Mouse (Mus musculus): ENCODE data around the gene Wdr54.
A peak's percentile ranks its signal among the peaks of the same experiment; 100 is the strongest.

Gene Wdr54

GRCm38 (mm10) chr6:83151721-83152120 lies 4.5 kb downstream of the Wdr54 start:
- Histone ChIP-seq H3K4me1 (replicated peaks; ENCODE audit: low read depth, low read length) (peaks cover 58% of the 10 kb centered on the region), H3K4me3 (replicated peaks; ENCODE audit: low read length) (no peak overlapping the region), H3K27me3 (ENCODE audit: insufficient read depth, low read length) (peaks cover 65% of the 10 kb centered on the region), H3K36me3 (ENCODE audit: insufficient read depth, low read length) (peaks cover 6% of the 10 kb centered on the region), H3K9me3 (ENCODE audit: low read length) (no peaks in the 10 kb centered on the region)
- TF ChIP-seq NANOG (IDR thresholded peaks at IDR 0.05; ENCODE audit: borderline replicate concordance, low read length) (no peak), POU5F1 (IDR thresholded peaks at IDR 0.05; ENCODE audit: borderline replicate concordance, low read length) (no peak), CTCF (conservative IDR thresholded peaks at IDR 0.05; ENCODE audit: low read length) (no peak)

GRCm38 (mm10) chr6:83147280-83147679 lies 8.9 kb downstream of the Wdr54 start:
- Histone ChIP-seq H3K4me3 (replicated peaks; ENCODE audit: low read length) (0 out of 2 replicates have a peak overlapping the region, but pooled peaks have one; percentile 1), H3K4me1 (replicated peaks; ENCODE audit: low read depth, low read length) (peaks cover 69% of the 10 kb centered on the region), H3K9me3 (ENCODE audit: low read length) (no peaks in the 10 kb centered on the region), H3K36me3 (ENCODE audit: insufficient read depth, low read length) (peaks cover 6% of the 10 kb centered on the region), H3K27me3 (ENCODE audit: insufficient read depth, low read length) (peaks cover 49% of the 10 kb centered on the region)
- TF ChIP-seq NANOG (IDR thresholded peaks at IDR 0.05; ENCODE audit: borderline replicate concordance, low read length) (no peak), POU5F1 (IDR thresholded peaks at IDR 0.05; ENCODE audit: borderline replicate concordance, low read length) (no peak), CTCF (conservative IDR thresholded peaks at IDR 0.05; ENCODE audit: low read length) (no peak)

GRCm38 (mm10) chr6:83145805-83146204 lies 10.4 kb downstream of the Wdr54 start:
- Histone ChIP-seq H3K9me3 (ENCODE audit: low read length) (peaks cover 5% of the 10 kb centered on the region; the same call in 1 of the 2 replicates), H3K4me1 (replicated peaks; ENCODE audit: low read depth, low read length) (peaks cover 57% of the 10 kb centered on the region), H3K4me3 (replicated peaks; ENCODE audit: low read length) (peak overlapping the region; percentile 26; the same call in 1 of the 2 replicates), H3K27me3 (ENCODE audit: insufficient read depth, low read length) (peaks cover 53% of the 10 kb centered on the region), H3K36me3 (ENCODE audit: insufficient read depth, low read length) (peaks cover 6% of the 10 kb centered on the region)
- no peak for TF ChIP-seq POU5F1 (IDR thresholded peaks at IDR 0.05; ENCODE audit: borderline replicate concordance, low read length)
- TF ChIP-seq CTCF (conservative IDR thresholded peaks at IDR 0.05; ENCODE audit: low read length) = no peak
- no peak for TF ChIP-seq NANOG (IDR thresholded peaks at IDR 0.05; ENCODE audit: borderline replicate concordance, low read length)

GRCm38 (mm10) chr6:83145209-83145608 lies 11.0 kb downstream of the Wdr54 start:
- TF ChIP-seq CTCF (conservative IDR thresholded peaks at IDR 0.05; ENCODE audit: low read length) = no peak
- no peak for TF ChIP-seq POU5F1 (IDR thresholded peaks at IDR 0.05; ENCODE audit: borderline replicate concordance, low read length)
- TF ChIP-seq NANOG (IDR thresholded peaks at IDR 0.05; ENCODE audit: borderline replicate concordance, low read length) = no peak

GRCm38 (mm10) chr6:83142886-83143285 lies 13.3 kb downstream of the Wdr54 start:
- no peak for TF ChIP-seq POU5F1 (IDR thresholded peaks at IDR 0.05; ENCODE audit: borderline replicate concordance, low read length)
- no peak for TF ChIP-seq CTCF (conservative IDR thresholded peaks at IDR 0.05; ENCODE audit: low read length)
- no peak for TF ChIP-seq NANOG (IDR thresholded peaks at IDR 0.05; ENCODE audit: borderline replicate concordance, low read length)
- H3K4me1 ChIP-seq (replicated peaks; ENCODE audit: low read depth, low read length) = peaks cover 56% of the 10 kb centered on the region
- no peaks in the 10 kb centered on the region for H3K36me3 ChIP-seq (ENCODE audit: insufficient read depth, low read length)
- H3K4me3 ChIP-seq (replicated peaks; ENCODE audit: low read length) = peak overlapping the region; percentile 77
- H3K27me3 ChIP-seq (ENCODE audit: insufficient read depth, low read length) = peaks cover 71% of the 10 kb centered on the region
- peaks cover 5% of the 10 kb centered on the region; the same call in 1 of the 2 replicates for H3K9me3 ChIP-seq (ENCODE audit: low read length)

More at GRCm38 (mm10) chr6:83145209-83145608, 11.0 kb downstream of the Wdr54 start:
- Histone ChIP-seq H3K4me1 (replicated peaks; ENCODE audit: low read depth, low read length) (peaks cover 51% of the 10 kb centered on the region), H3K9me3 (ENCODE audit: low read length) (peaks cover 5% of the 10 kb centered on the region; the same call in 1 of the 2 replicates), H3K4me3 (replicated peaks; ENCODE audit: low read length) (no peak overlapping the region), H3K27me3 (ENCODE audit: insufficient read depth, low read length) (peaks cover 54% of the 10 kb centered on the region), H3K36me3 (ENCODE audit: insufficient read depth, low read length) (peaks cover 6% of the 10 kb centered on the region)

GRCm38 (mm10) chr6:83142211-83142731 lies 13.9 kb downstream of the Wdr54 start:
- H3K9me3 ChIP-seq (ENCODE audit: low read length) = peaks cover 5% of the 10 kb centered on the region; the same call in 1 of the 2 replicates
- H3K4me1 ChIP-seq (replicated peaks; ENCODE audit: low read depth, low read length) = peaks cover 56% of the 10 kb centered on the region
- no peaks in the 10 kb centered on the region for H3K36me3 ChIP-seq (ENCODE audit: insufficient read depth, low read length)
- TF ChIP-seq CTCF (conservative IDR thresholded peaks at IDR 0.05; ENCODE audit: low read length) = no peak
- no peak for TF ChIP-seq POU5F1 (IDR thresholded peaks at IDR 0.05; ENCODE audit: borderline replicate concordance, low read length)
- no peak for TF ChIP-seq NANOG (IDR thresholded peaks at IDR 0.05; ENCODE audit: borderline replicate concordance, low read length)
- peaks cover 71% of the 10 kb centered on the region for H3K27me3 ChIP-seq (ENCODE audit: insufficient read depth, low read length)
- H3K4me3 ChIP-seq (replicated peaks; ENCODE audit: low read length) = peak overlapping the region; percentile 77

GRCm38 (mm10) chr6:83141636-83142035 lies 14.6 kb downstream of the Wdr54 start:
- Histone ChIP-seq H3K9me3 (ENCODE audit: low read length) (peaks cover 5% of the 10 kb centered on the region; the same call in 1 of the 2 replicates), H3K27me3 (ENCODE audit: insufficient read depth, low read length) (peaks cover 76% of the 10 kb centered on the region), H3K4me3 (replicated peaks; ENCODE audit: low read length) (peak overlapping the region; percentile 77), H3K36me3 (ENCODE audit: insufficient read depth, low read length) (no peaks in the 10 kb centered on the region), H3K4me1 (replicated peaks; ENCODE audit: low read depth, low read length) (peaks cover 56% of the 10 kb centered on the region)
- TF ChIP-seq NANOG (IDR thresholded peaks at IDR 0.05; ENCODE audit: borderline replicate concordance, low read length) (no peak), POU5F1 (IDR thresholded peaks at IDR 0.05; ENCODE audit: borderline replicate concordance, low read length) (no peak)

- Histone ChIP-seq H3K9me3 (ENCODE audit: low read length) (peaks cover 5% of the 10 kb centered on the region; the same call in 1 of the 2 replicates), H3K27me3 (ENCODE audit: insufficient read depth, low read length) (peaks cover 90% of the 10 kb centered on the region), H3K4me1 (replicated peaks; ENCODE audit: low read depth, low read length) (peaks cover 56% of the 10 kb centered on the region), H3K36me3 (ENCODE audit: insufficient read depth, low read length) (no peaks in the 10 kb centered on the region), H3K4me3 (replicated peaks; ENCODE audit: low read length) (no peak overlapping the region)
- TF ChIP-seq POU5F1 (IDR thresholded peaks at IDR 0.05; ENCODE audit: borderline replicate concordance, low read length) (no peak), CTCF (conservative IDR thresholded peaks at IDR 0.05; ENCODE audit: low read length) (no peak), NANOG (IDR thresholded peaks at IDR 0.05; ENCODE audit: borderline replicate concordance, low read length) (no peak)
Measured at GRCm38 (mm10) chr6:83140044-83140443, 16.2 kb downstream of the Wdr54 start.

Data from E14TG2a.4 (cell line).